Mouse (Mus musculus): ENCODE data around the gene C3. TPM values are rescaled to one million over a fixed set of nuclear protein-coding genes. Genes with fewer than 3 reads are reported as not detected.

Gene C3
- polyA plus RNA-seq (2016; fragmentation: Nextera tagmentation; extraction: Ambion mirVana), result 0.68 and 0.97 TPM in 2 replicates

DNA sequence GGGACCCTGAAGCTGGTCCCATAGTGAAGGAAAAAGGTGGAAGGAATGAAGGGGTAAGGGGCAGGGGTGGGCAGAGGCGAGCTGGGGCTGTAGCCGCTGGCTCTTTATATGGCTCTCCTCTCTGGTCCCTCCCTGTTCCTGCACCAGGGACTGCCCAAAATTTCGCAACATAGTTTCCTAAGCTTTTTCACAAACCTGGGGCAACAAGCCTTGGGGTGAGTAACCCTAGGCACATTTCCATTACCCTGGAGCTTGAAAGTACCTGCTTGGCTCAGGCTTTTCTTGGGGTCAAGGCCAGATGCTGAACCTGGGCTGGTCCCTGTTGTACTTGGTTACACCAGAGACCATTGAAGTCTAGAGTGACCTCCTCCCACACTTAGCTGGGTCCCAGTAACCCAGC, at the start of gene C3:
C3 (minus strand) TSS at position 123 of the 400 bp plus-strand sequence.
- Histone ChIP-seq H3K4me3 (no peak within 1 kb of the TSS), H3K27ac (no peak within 1 kb of the TSS), H3K4me2 (replicated peaks) (no peak within 1 kb of the TSS), H3K27me3 (replicated peaks) (peaks cover 6% of the 10 kb centered on the region; the same call in 1 of the 2 replicates), H3K36me3 (no peaks in the 10 kb centered on the region), H3K9me3 (no peaks in the 10 kb centered on the region), H3K9ac (no peak within 1 kb of the TSS), H3K4me1 (no peaks in the 10 kb centered on the region)
- no peak for ATAC-seq (ENCODE audit: low FRiP score, low read depth)
- WGBS, result 74% methylated on average over 3 of the region's 3 CpGs

DNA sequence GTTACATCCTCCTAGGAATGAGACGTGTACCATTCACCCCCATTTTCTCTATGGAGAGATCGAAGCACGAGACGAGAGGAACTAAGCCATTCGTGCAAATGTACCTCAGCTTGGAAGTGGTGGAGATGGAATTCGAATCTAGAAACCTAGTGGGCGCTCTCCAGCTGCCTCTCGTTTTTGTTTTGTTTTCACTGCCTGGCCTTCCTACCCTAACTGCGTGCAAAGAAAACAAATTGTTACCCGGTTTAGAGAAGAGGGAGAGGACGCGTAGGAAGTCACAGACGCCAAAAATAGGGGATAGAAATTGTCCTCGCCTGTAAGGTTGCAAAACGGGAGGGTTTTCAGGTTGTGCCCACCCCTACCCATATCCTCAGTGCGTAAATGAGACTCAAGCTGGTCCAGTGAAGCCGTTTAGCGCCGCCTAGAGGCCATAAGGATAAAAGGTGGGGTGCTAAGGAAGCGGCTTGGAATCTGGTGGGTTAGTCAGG, 48.7 kb upstream of the C3 start:
- 1% methylated on average over 20 of the region's 20 CpGs for WGBS
- peaks cover 17% of the 10 kb centered on the region for H3K4me1 ChIP-seq

GRCm38 (mm10) chr17:57275997-57276351, 48.0 kb upstream of the C3 start:
- H3K4me3 ChIP-seq, result peak overlapping the region; percentile 36
- H3K4me1 ChIP-seq, result peaks cover 17% of the 10 kb centered on the region
- WGBS, result 3% methylated on average over 13 of the region's 13 CpGs
- peak; percentile 33; the same call in 1 of the 2 replicates for ATAC-seq (ENCODE audit: low FRiP score, low read depth)
- H3K4me2 ChIP-seq (replicated peaks), result peak overlapping the region; percentile 66
- H3K27me3 ChIP-seq (replicated peaks), result peaks cover 37% of the 10 kb centered on the region
- H3K9me3 ChIP-seq, result no peaks in the 10 kb centered on the region
- H3K27ac ChIP-seq, result no peak overlapping the region
- no peak overlapping the region for H3K9ac ChIP-seq
- H3K36me3 ChIP-seq, result no peaks in the 10 kb centered on the region

More for the DNA sequence above, 48.7 kb upstream of the C3 start:
- H3K27ac ChIP-seq, result no peak overlapping the region
- H3K4me3 ChIP-seq, result peak overlapping the region; percentile 36
- H3K27me3 ChIP-seq (replicated peaks), result peaks cover 37% of the 10 kb centered on the region
- peak overlapping the region; percentile 51; the same call in 1 of the 2 replicates for H3K9ac ChIP-seq
- ATAC-seq (ENCODE audit: low FRiP score, low read depth), result peak; percentile 70
- peak overlapping the region; percentile 66 for H3K4me2 ChIP-seq (replicated peaks)
- H3K36me3 ChIP-seq, result no peaks in the 10 kb centered on the region
- no peaks in the 10 kb centered on the region for H3K9me3 ChIP-seq

- H3K27ac ChIP-seq, result no peak overlapping the region
- peak overlapping the region; percentile 36 for H3K4me3 ChIP-seq
- H3K27me3 ChIP-seq (replicated peaks), result peaks cover 36% of the 10 kb centered on the region
- H3K4me2 ChIP-seq (replicated peaks), result peak overlapping the region; percentile 66
- no peak overlapping the region for H3K9ac ChIP-seq
- no peaks in the 10 kb centered on the region for H3K9me3 ChIP-seq
- H3K36me3 ChIP-seq, result no peaks in the 10 kb centered on the region
- peaks cover 17% of the 10 kb centered on the region for H3K4me1 ChIP-seq
- under 1% methylated on average over 53 of the region's 53 CpGs for WGBS
- ATAC-seq (ENCODE audit: low FRiP score, low read depth), result peak; percentile 64
Observed at GRCm38 (mm10) chr17:57275111-57275996, 47.4 kb upstream of the C3 start.

DNA sequence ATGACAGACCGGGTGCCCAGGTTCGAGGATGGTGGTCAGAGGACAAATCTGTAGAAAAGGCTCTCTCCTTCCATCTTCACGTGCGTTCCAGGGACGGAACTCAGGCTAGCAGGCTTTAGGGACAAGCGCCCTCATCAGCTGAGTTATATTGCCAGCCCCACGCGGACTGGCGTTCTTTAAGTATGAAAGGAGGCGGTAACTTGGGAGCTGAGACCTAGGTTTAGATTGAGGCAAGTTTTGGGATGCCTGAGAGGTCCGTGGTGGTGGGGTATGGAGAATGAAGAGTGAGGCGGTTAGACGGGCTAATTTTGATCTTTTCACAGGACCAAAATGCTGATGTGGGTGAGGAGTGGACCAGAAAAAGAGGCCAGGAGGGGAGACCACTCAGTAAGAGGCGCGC, 46.8 kb upstream of the C3 start:
- H3K27ac ChIP-seq, result no peak overlapping the region
- ATAC-seq (ENCODE audit: low FRiP score, low read depth), result 0 out of 2 replicates have a peak, but pooled peaks have one; percentile 1
- peak overlapping the region; percentile 66 for H3K4me2 ChIP-seq (replicated peaks)
- no peaks in the 10 kb centered on the region for H3K36me3 ChIP-seq
- H3K9ac ChIP-seq, result no peak overlapping the region
- H3K27me3 ChIP-seq (replicated peaks), result peaks cover 33% of the 10 kb centered on the region
- 3% methylated on average over 15 of the region's 15 CpGs for WGBS
- no peaks in the 10 kb centered on the region for H3K9me3 ChIP-seq
- H3K4me3 ChIP-seq, result peak overlapping the region; percentile 36
- H3K4me1 ChIP-seq, result peaks cover 17% of the 10 kb centered on the region

DNA sequence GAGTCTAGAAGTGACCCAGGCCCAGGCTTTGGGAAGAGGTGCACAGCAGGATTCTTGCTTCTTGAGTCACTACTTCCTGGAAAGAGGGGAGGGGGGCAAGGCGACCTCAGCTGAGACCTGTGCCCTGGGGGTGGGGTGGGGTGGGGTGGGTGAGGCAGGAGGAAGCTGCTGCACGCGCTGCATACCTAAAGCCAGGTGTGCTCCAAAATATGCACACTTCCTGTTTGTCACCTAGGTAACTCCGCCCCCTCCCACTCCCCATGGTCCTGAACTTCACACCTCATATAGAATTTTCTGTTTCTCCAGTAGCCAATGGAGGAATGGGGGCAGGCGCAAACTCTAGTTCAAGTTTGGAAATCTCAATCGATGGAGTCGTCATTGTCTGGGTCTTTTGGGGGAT, 45.9 kb upstream of the C3 start:
- Histone ChIP-seq H3K36me3 (no peaks in the 10 kb centered on the region), H3K27me3 (replicated peaks) (peaks cover 33% of the 10 kb centered on the region), H3K4me3 (no peak overlapping the region), H3K4me2 (replicated peaks) (no peak overlapping the region), H3K9me3 (no peaks in the 10 kb centered on the region), H3K27ac (no peak overlapping the region), H3K4me1 (peaks cover 17% of the 10 kb centered on the region), H3K9ac (no peak overlapping the region)
- ATAC-seq (ENCODE audit: low FRiP score, low read depth), result no peak
- WGBS, result 45% methylated on average over 6 of the region's 7 CpGs

- ATAC-seq (ENCODE audit: low FRiP score, low read depth), result no peak
- H3K27me3 ChIP-seq (replicated peaks), result peaks cover 32% of the 10 kb centered on the region
- no peaks in the 10 kb centered on the region for H3K9me3 ChIP-seq
- no peak overlapping the region for H3K27ac ChIP-seq
- 74% methylated on average over 9 of the region's 9 CpGs for WGBS
- H3K4me3 ChIP-seq, result no peak overlapping the region
- H3K4me1 ChIP-seq, result peaks cover 15% of the 10 kb centered on the region
- H3K4me2 ChIP-seq (replicated peaks), result no peak overlapping the region
- no peak overlapping the region for H3K9ac ChIP-seq
- no peaks in the 10 kb centered on the region for H3K36me3 ChIP-seq
Observed at GRCm38 (mm10) chr17:57271301-57271700, 43.4 kb upstream of the C3 start.

DNA sequence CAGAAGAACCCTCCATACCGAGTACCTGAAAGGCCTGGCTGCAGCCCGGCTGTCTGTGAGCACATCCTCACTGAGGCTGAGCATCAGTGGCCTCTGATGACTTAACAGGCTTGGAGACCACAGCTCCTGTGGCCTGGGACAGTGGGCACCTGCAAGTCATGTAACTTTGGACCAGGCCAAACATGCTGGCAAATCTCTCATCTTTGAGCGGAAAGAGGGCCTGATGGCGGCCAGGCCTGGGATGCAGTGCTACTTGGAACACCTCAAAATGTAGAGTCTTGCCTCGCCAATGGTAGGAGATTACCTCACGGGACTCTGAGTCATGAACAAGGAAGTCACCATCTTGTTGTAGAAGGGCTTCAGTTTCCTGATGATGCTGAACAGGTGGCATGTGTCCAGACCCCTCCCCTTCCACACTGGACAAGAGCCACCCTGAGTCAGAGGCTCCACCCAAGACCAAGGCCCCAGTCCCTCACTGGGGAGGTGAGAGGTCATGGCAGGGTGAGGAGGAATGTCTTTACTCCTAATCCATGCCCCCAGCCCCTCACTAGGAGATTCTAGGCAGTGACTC, 39.7 kb upstream of the C3 start:
- H3K27me3 ChIP-seq (replicated peaks), result no peaks in the 10 kb centered on the region
- no peak for ATAC-seq (ENCODE audit: low FRiP score, low read depth)
- 89% methylated on average over 6 of the region's 6 CpGs for WGBS
- no peak overlapping the region for H3K27ac ChIP-seq
- no peaks in the 10 kb centered on the region for H3K9me3 ChIP-seq
- H3K4me2 ChIP-seq (replicated peaks), result no peak overlapping the region
- H3K9ac ChIP-seq, result no peak overlapping the region
- H3K4me1 ChIP-seq, result no peaks in the 10 kb centered on the region
- H3K4me3 ChIP-seq, result no peak overlapping the region
- H3K36me3 ChIP-seq, result peaks cover 11% of the 10 kb centered on the region

GRCm38 (mm10) chr17:57264972-57265945, 37.3 kb upstream of the C3 start:
- Histone ChIP-seq H3K9ac (no peak overlapping the region), H3K36me3 (peaks cover 30% of the 10 kb centered on the region), H3K4me2 (replicated peaks) (0 out of 2 replicates have a peak overlapping the region, but pooled peaks have one; percentile 3), H3K4me1 (no peaks in the 10 kb centered on the region), H3K27ac (no peak overlapping the region), H3K9me3 (no peaks in the 10 kb centered on the region), H3K27me3 (replicated peaks) (no peaks in the 10 kb centered on the region), H3K4me3 (no peak overlapping the region)
- ATAC-seq (ENCODE audit: low FRiP score, low read depth), result peak; percentile 35; the same call in 1 of the 2 replicates
- WGBS, result 27% methylated on average over 21 of the region's 22 CpGs

GRCm38 (mm10) chr17:57264164-57264563, 36.2 kb upstream of the C3 start:
- no peak overlapping the region for H3K27ac ChIP-seq
- ATAC-seq (ENCODE audit: low FRiP score, low read depth), result no peak
- peaks cover 33% of the 10 kb centered on the region for H3K36me3 ChIP-seq
- H3K4me3 ChIP-seq, result no peak overlapping the region
- 88% methylated on average over 2 of the region's 2 CpGs for WGBS
- no peaks in the 10 kb centered on the region for H3K4me1 ChIP-seq
- no peaks in the 10 kb centered on the region for H3K27me3 ChIP-seq (replicated peaks)
- H3K9me3 ChIP-seq, result no peaks in the 10 kb centered on the region
- no peak overlapping the region for H3K4me2 ChIP-seq (replicated peaks)
- no peak overlapping the region for H3K9ac ChIP-seq

GRCm38 (mm10) chr17:57262901-57263550, 35.1 kb upstream of the C3 start:
- 89% methylated on average over 17 of the region's 17 CpGs for WGBS
- Histone ChIP-seq H3K9me3 (no peaks in the 10 kb centered on the region), H3K27me3 (replicated peaks) (no peaks in the 10 kb centered on the region), H3K4me2 (replicated peaks) (no peak overlapping the region), H3K36me3 (peaks cover 39% of the 10 kb centered on the region), H3K4me3 (no peak overlapping the region), H3K27ac (no peak overlapping the region), H3K4me1 (no peaks in the 10 kb centered on the region), H3K9ac (no peak overlapping the region)
- no peak for ATAC-seq (ENCODE audit: low FRiP score, low read depth)
